In the genomic region with DNA sequence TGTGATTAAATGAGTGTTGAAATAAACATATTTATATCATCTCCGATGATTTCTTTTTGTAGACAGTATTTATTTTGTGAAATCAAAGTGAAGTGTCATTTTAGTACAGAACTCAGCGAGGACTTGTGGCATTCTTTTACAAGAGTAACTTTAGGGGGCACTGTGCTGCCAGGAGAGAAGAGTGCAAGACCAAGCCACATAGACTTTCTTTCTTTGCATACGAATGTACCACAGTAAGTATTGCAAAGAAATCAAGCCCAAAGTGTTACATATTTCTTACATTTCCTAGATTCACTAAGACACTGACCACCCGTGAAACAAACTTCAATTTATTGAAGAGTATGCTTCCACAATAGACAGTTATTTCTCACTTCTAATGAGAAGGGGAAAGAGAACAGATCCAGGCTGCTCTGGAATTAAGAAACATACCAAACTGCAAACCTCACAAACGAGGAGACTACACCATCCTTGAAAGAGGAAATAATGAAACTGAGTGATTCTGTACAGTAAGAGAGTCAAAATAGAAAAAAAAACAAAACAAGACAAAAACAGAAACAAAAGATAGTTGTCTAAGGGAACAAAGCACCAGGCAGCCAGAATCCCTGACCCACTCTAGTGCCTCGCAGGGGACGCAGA, we compare ENCODE assay signal across 9 mouse cellular contexts.
A peak's percentile ranks its signal among the peaks of the same experiment; 100 is the strongest.
DNase-seq lines count a peak whose midpoint lies in the region; ATAC-seq lines count a peak whose summit lies in the region.
"Had no signal": no experiment of that assay in that cellular context is flagged by ENCODE, and none has a peak within 500 bp of the region (broad histone marks: within the 10 kb centered on the region; RNA-seq: fewer than 3 reads in every experiment).

No protein-coding gene starts in this region.

- peak; percentile 17 for DNase-seq in adrenal gland, postnatal 10 days
- no peak for DNase-seq in adrenal gland, postnatal 25 days
- DNase-seq in limb, embryonic 10.5 days (ENCODE audit: low spot score) = no peak
- DNase-seq in kidney, postnatal 25 days = peak; percentile 12 to 29
- DNase-seq in right cerebral cortex, postnatal 25 days = peak; percentile 8
- no peak for DNase-seq in ovary, postnatal 14 days (ENCODE audit: low spot score)
- DNase-seq in urinary bladder, postnatal 36 days (ENCODE audit: low spot score in 2 of 2) = no peak

- no peaks in the 10 kb centered on the region for H3K4me1 ChIP-seq in limb, embryonic 13.5 days
- peaks cover 2% of the 10 kb centered on the region; the same call in 1 of the 2 replicates for H3K4me1 ChIP-seq in limb, embryonic 10.5 days
- H3K4me1 ChIP-seq: neural tube, embryonic 12.5 days had no signal

- H3K9ac ChIP-seq in limb, embryonic 13.5 days = no peak overlapping the region
- H3K9ac ChIP-seq: neural tube, embryonic 12.5 days had no signal

- 0 out of 2 replicates have a peak overlapping the region, but pooled peaks have one; percentile 2 for H3K4me2 ChIP-seq in limb, embryonic 13.5 days (replicated peaks)
- H3K4me2 ChIP-seq: neural tube, embryonic 12.5 days had no signal

- H3K27ac ChIP-seq in limb, embryonic 13.5 days = no peak overlapping the region
- no peak overlapping the region for H3K27ac ChIP-seq in limb, embryonic 10.5 days
- H3K27ac ChIP-seq: neural tube, embryonic 12.5 days had no signal

- H3K9me3 ChIP-seq in limb, embryonic 13.5 days = no peaks in the 10 kb centered on the region
- H3K9me3 ChIP-seq in limb, embryonic 10.5 days (replicated peaks) = no peaks in the 10 kb centered on the region
- H3K9me3 ChIP-seq: neural tube, embryonic 12.5 days had no signal

- no peaks in the 10 kb centered on the region for H3K36me3 ChIP-seq in limb, embryonic 13.5 days
- no peaks in the 10 kb centered on the region for H3K36me3 ChIP-seq in limb, embryonic 10.5 days
- H3K36me3 ChIP-seq: neural tube, embryonic 12.5 days had no signal

- no peaks in the 10 kb centered on the region for H3K27me3 ChIP-seq in limb, embryonic 13.5 days
- no peaks in the 10 kb centered on the region for H3K27me3 ChIP-seq in limb, embryonic 10.5 days (ENCODE audit: low read depth, poor library complexity, severe bottlenecking)
- H3K27me3 ChIP-seq: neural tube, embryonic 12.5 days had no signal

- no peak overlapping the region for H3K4me3 ChIP-seq in limb, embryonic 13.5 days
- no peak overlapping the region for H3K4me3 ChIP-seq in limb, embryonic 10.5 days
- H3K4me3 ChIP-seq: neural tube, embryonic 12.5 days had no signal

- no peak for ATAC-seq in limb, embryonic 13.5 days (ENCODE audit: low FRiP score, low read depth)

- 40% methylated on average over 7 of the region's 7 CpGs for WGBS in limb, embryonic 13.5 days
- 52% methylated on average over 7 of the region's 7 CpGs for WGBS in limb, embryonic 10.5 days

Comparison
In these comparisons a context has a peak if more than half of its experiments do, and no peak if none do; other contexts are left out.
1. DNase-seq: peak in adrenal gland, postnatal 10 days (single experiment), kidney, postnatal 25 days (2 of 2) and right cerebral cortex, postnatal 25 days (single experiment); none in adrenal gland, postnatal 25 days (single experiment), limb, embryonic 10.5 days (single experiment), ovary, postnatal 14 days (single experiment) and urinary bladder, postnatal 36 days (0 of 2).